Mouse (Mus musculus) B cell, adult 2 months (primary cell): ENCODE data around the gene Zap70.

ENCODE experiments used
- DNase-seq, 2 experiments: peaks; one replicate each; pipeline ENCODE4 v3.0.0; 2022

The Zap70 gene

GRCm38 (mm10) chr1:36780793-36781192 is 19.2 kb downstream of the Zap70 start:
- DNase-seq, result no peak

- DNase-seq, result no peak
Measured at GRCm38 (mm10) chr1:36782476-36782875, 20.9 kb downstream of the Zap70 start.

GRCm38 (mm10) chr1:36784365-36785134 is 23.0 kb downstream of the Zap70 start:
- DNase-seq, result peak; percentile 81 to 82

GRCm38 (mm10) chr1:36785238-36785641 is 23.6 kb downstream of the Zap70 start:
- no peak for DNase-seq

- peak; percentile 52 to 59 for DNase-seq
Measured at GRCm38 (mm10) chr1:36786377-36786776, 24.8 kb downstream of the Zap70 start.

GRCm38 (mm10) chr1:36789416-36789815 is 27.8 kb downstream of the Zap70 start:
- DNase-seq, result no peak

GRCm38 (mm10) chr1:36796711-36797110 is 35.1 kb downstream of the Zap70 start:
- DNase-seq, result no peak

- peak; percentile 61 to 67 for DNase-seq
Measured at GRCm38 (mm10) chr1:36797481-36797880, 35.9 kb downstream of the Zap70 start.

GRCm38 (mm10) chr1:36800379-36801011 is 38.9 kb downstream of the Zap70 start:
- DNase-seq, result no peak

GRCm38 (mm10) chr1:36804259-36804658 is 42.7 kb downstream of the Zap70 start:
- no peak for DNase-seq

- no peak for DNase-seq
Measured at GRCm38 (mm10) chr1:36804833-36805232, 43.2 kb downstream of the Zap70 start.

- no peak for DNase-seq
Measured at GRCm38 (mm10) chr1:36806181-36806905, 44.7 kb downstream of the Zap70 start.

GRCm38 (mm10) chr1:36807086-36807485 is 45.5 kb downstream of the Zap70 start:
- DNase-seq, result no peak

GRCm38 (mm10) chr1:36807782-36808565 is 46.4 kb downstream of the Zap70 start:
- no peak for DNase-seq

- DNase-seq, result no peak
Measured at GRCm38 (mm10) chr1:36811806-36812205, 50.2 kb downstream of the Zap70 start.

- no peak for DNase-seq
Measured at GRCm38 (mm10) chr1:36813415-36813814, 51.8 kb downstream of the Zap70 start.

- no peak for DNase-seq
Measured at GRCm38 (mm10) chr1:36814271-36814903, 52.8 kb downstream of the Zap70 start.

- no peak for DNase-seq
Measured at GRCm38 (mm10) chr1:36815166-36815565, 53.6 kb downstream of the Zap70 start.

GRCm38 (mm10) chr1:36821918-36822317 is 60.3 kb downstream of the Zap70 start:
- DNase-seq, result peak in 1 of 2 experiments; percentile 11

- DNase-seq, result no peak
Measured at GRCm38 (mm10) chr1:36824356-36824755, 62.8 kb downstream of the Zap70 start.

- no peak for DNase-seq
Measured at GRCm38 (mm10) chr1:36830913-36831866, 69.6 kb downstream of the Zap70 start.
